Mouse (Mus musculus) MEL (cell line): ENCODE measurements around the gene Arid1b. TPM values are rescaled to one million over a fixed set of nuclear protein-coding genes. Genes with fewer than 3 reads are reported as not detected.

Source experiments
- DNase-seq: peaks from one replicate; pipeline ENCODE4 v3.0.0; 2011; ENCODE audit warnings: low read depth, low spot score
- H3K27ac ChIP-seq: 2 replicates; pipeline ENCODE4 v1.5.1; 2012; ENCODE audit warnings: low read depth, mild to moderate bottlenecking, control low read depth, low read length, moderate library complexity; ENCODE audit not compliant: control insufficient read depth
- H3K27me3 ChIP-seq, 2 experiments: fragments of 150-350 bp in 1 of 2; sonication (generic) in 1 of 2; 2 replicates each; pipeline ENCODE4 v1.6.1; 2012; ENCODE audit warnings: low read length in 2 of 2, mild to moderate bottlenecking in 2 of 2, improper control_type of control experiment in 1 of 2, moderate library complexity in 1 of 2; ENCODE audit not compliant: insufficient read depth in 2 of 2, control insufficient read depth in 1 of 2
- H3K36me3 ChIP-seq, 2 experiments: 2 replicates each; pipeline ENCODE4 v1.6.1; 2012 to 2014; ENCODE audit warnings: low read length in 2 of 2, improper control_type of control experiment in 1 of 2, inconsistent platforms in 1 of 2, mild to moderate bottlenecking in 1 of 2; ENCODE audit not compliant: insufficient read depth in 2 of 2, control insufficient read depth in 1 of 2
- H3K4me1 ChIP-seq, 2 experiments: fragments of 150-350 bp in 1 of 2; sonication (generic) in 1 of 2; 2 replicates each; pipeline ENCODE4 v1.6.1; 2012; ENCODE audit warnings: low read length in 2 of 2, improper control_type of control experiment in 1 of 2, mild to moderate bottlenecking in 1 of 2; ENCODE audit not compliant: insufficient read depth in 2 of 2, control insufficient read depth in 1 of 2
- H3K4me3 ChIP-seq, 2 experiments: fragments of 150-350 bp in 1 of 2; sonication (generic) in 1 of 2; 2 replicates each; pipeline ENCODE4 v1.5.1; 2012; ENCODE audit warnings: low read depth in 2 of 2, low read length in 2 of 2, mild to moderate bottlenecking in 2 of 2, moderate library complexity in 2 of 2, control low read depth in 1 of 2, improper control_type of control experiment in 1 of 2; ENCODE audit not compliant: control insufficient read depth in 1 of 2, insufficient read depth in 1 of 2
- H3K79me2 ChIP-seq: 2 replicates; pipeline ENCODE4 v1.6.1; 2012; ENCODE audit warnings: mild to moderate bottlenecking, low read length, moderate library complexity; ENCODE audit not compliant: control insufficient read depth, poor library complexity, insufficient read depth
- H3K9ac ChIP-seq: 2 replicates; pipeline ENCODE4 v1.6.1; 2012; ENCODE audit warnings: low read depth, mild to moderate bottlenecking, control low read depth, low read length, moderate library complexity; ENCODE audit not compliant: control insufficient read depth, poor library complexity, severe bottlenecking
- H3K9me3 ChIP-seq: fragments of 150-350 bp; sonication (generic); replicated peaks from 2 replicates; pipeline ENCODE4 v1.6.1; 2012; ENCODE audit warnings: mild to moderate bottlenecking, low read length, improper control_type of control experiment, moderate library complexity; ENCODE audit not compliant: insufficient read depth
- GABPA ChIP-seq: IDR thresholded peaks from 2 replicates; pipeline ENCODE4 v1.6.1; 2012; ENCODE audit warnings: low read depth, mild to moderate bottlenecking, inconsistent platforms, low read length, improper control_type of control experiment, moderate library complexity
- KAT2A ChIP-seq: conservative IDR thresholded peaks from 2 replicates; pipeline ENCODE4 v1.6.1; 2012; ENCODE audit warnings: low read depth, low read length, improper control_type of control experiment, inconsistent platforms
- MAX ChIP-seq: IDR thresholded peaks from 2 replicates; pipeline ENCODE4 v1.6.1; 2011; ENCODE audit warnings: low read length, improper control_type of control experiment
- MYB ChIP-seq: IDR thresholded peaks from 2 replicates; pipeline ENCODE4 v1.6.1; 2011; ENCODE audit warnings: mild to moderate bottlenecking, low read depth, low read length, improper control_type of control experiment
- NRF1 ChIP-seq: IDR thresholded peaks from 2 replicates; pipeline ENCODE4 v1.6.1; 2014; ENCODE audit warnings: low read depth, mild to moderate bottlenecking, inconsistent platforms, low read length, improper control_type of control experiment, moderate library complexity; ENCODE audit not compliant: poor library complexity, insufficient read depth, severe bottlenecking
- RAD21 ChIP-seq: IDR thresholded peaks from 2 replicates; pipeline ENCODE4 v1.6.1; 2011; ENCODE audit warnings: mild to moderate bottlenecking, low read depth, low read length, improper control_type of control experiment
- USF2 ChIP-seq, 2 experiments: IDR thresholded peaks; 2 replicates each; pipeline ENCODE4 v1.6.1; 2011 to 2012; ENCODE audit warnings: improper control_type of control experiment in 2 of 2, low read length in 2 of 2, borderline replicate concordance in 1 of 2, inconsistent platforms in 1 of 2, low read depth in 1 of 2, mild to moderate bottlenecking in 1 of 2; ENCODE audit not compliant: insufficient read depth in 1 of 2
- ZC3H11A ChIP-seq: IDR thresholded peaks from 2 replicates; pipeline ENCODE4 v1.6.1; 2012; ENCODE audit warnings: low read depth, mild to moderate bottlenecking, inconsistent platforms, low read length, improper control_type of control experiment
- ZKSCAN1 ChIP-seq: IDR thresholded peaks from 2 replicates; pipeline ENCODE4 v1.6.1; 2012; ENCODE audit warnings: low read depth, mild to moderate bottlenecking, inconsistent platforms, low read length, improper control_type of control experiment, moderate library complexity
- ZMIZ1 ChIP-seq: IDR thresholded peaks from 2 replicates; pipeline ENCODE4 v1.6.1; 2012; ENCODE audit warnings: low read depth, mild to moderate bottlenecking, inconsistent platforms, low read length, improper control_type of control experiment, moderate library complexity
- ZNF384 ChIP-seq: IDR thresholded peaks from 2 replicates; pipeline ENCODE4 v1.6.1; 2012; ENCODE audit warnings: low read depth, mild to moderate bottlenecking, inconsistent platforms, low read length, improper control_type of control experiment
- polyA plus RNA-seq, 2 experiments: library from polyadenylated mRNA; stranded (reverse) in 1 of 2; unstranded in 1 of 2; fragments of >175 nt in 1 of 2; fragments of >200 nt in 1 of 2; gene quantifications; 2 replicates each; pipeline versions ENCODE4 v1.2.1 to v1.2.4; 2012; ENCODE audit warnings: low replicate concordance in 2 of 2, low read depth in 1 of 2; ENCODE audit not compliant: insufficient read length in 2 of 2, insufficient read depth in 1 of 2, missing spikeins in 1 of 2
- total RNA-seq: library from RNA; depleted of rRNA; stranded (reverse); fragments of 300-350 nt; gene quantifications from 2 replicates; pipeline ENCODE4 v1.2.3, GENCODE M21; 2012

Gene Arid1b
- total and polyA plus RNA-seq, 3 experiments, result 13.4 to 17.4 TPM; not detected in 1

DNA sequence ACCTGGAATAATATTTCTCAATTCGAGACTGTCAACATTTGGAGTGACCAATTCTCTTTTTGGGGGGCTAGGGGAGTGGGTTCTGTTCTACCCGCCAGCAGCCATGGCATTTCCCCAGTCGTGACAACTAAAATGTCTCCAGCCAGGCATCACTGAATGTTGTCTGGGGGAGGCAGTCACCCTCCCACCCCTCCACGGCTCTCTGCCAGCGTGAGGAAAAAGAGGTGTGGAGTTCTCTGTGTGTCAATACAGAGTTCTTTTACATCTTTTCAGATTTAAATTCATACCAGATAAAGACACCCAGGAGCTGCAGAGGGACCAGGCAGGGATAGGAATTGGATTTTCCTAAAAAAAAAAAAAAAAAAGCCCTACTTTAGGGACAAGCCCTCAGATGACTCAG lies 402.1 kb downstream of the Arid1b start:
- DNase-seq, result no peak

More for the DNA sequence above, 402.1 kb downstream of the Arid1b start:
- Histone ChIP-seq H3K4me3 (no peak overlapping the region), H3K4me1 (no peaks in the 10 kb centered on the region; a peak in 2 of 4 replicates), H3K27ac (no peak overlapping the region), H3K27me3 (no peaks in the 10 kb centered on the region), H3K79me2 (no peaks in the 10 kb centered on the region), H3K36me3 (no peaks in the 10 kb centered on the region), H3K9me3 (no peaks in the 10 kb centered on the region), H3K9ac (no peak overlapping the region)
- TF ChIP-seq RAD21 (no peak), ZMIZ1 (no peak), ZC3H11A (no peak), MAX (no peak), KAT2A (no peak), MYB (no peak), NRF1 (no peak), GABPA (no peak), ZKSCAN1 (no peak), USF2 (IDR thresholded peaks at IDR 0.05; ENCODE audit: borderline replicate concordance in 1 of 2, insufficient read depth in 1 of 2, low read depth in 1 of 2, low read length in 2 of 2) (no peak), ZNF384 (no peak)
